Mouse (Mus musculus) thymus, adult 2 months (tissue): ENCODE results near the gene BC051665. TPM values are rescaled to one million over a fixed set of nuclear protein-coding genes. Genes with fewer than 3 reads are reported as not detected.

Source experiments
- DNase-seq: peaks from one replicate; pipeline ENCODE4 v3.0.0; 2021
- H3K27ac ChIP-seq: fragments of 200-500 bp; 2 replicates; pipeline ENCODE4 v1.5.1; 2012; ENCODE audit warnings: low read length, control low read depth; ENCODE audit not compliant: control insufficient read depth, insufficient read depth
- H3K27me3 ChIP-seq: fragments of 200-500 bp; 2 replicates; pipeline ENCODE4 v1.6.1; 2012; ENCODE audit warnings: mild to moderate bottlenecking, low read length, moderate library complexity, mixed read lengths; ENCODE audit not compliant: control insufficient read depth, insufficient read depth
- H3K36me3 ChIP-seq: fragments of 200-500 bp; 2 replicates; pipeline ENCODE4 v1.6.1; 2012; ENCODE audit warnings: mild to moderate bottlenecking, low read length, moderate library complexity; ENCODE audit not compliant: control insufficient read depth, insufficient read depth
- H3K4me1 ChIP-seq: fragments of 200-500 bp; replicated peaks from 2 replicates; pipeline ENCODE4 v1.6.1; 2012; ENCODE audit warnings: low read length; ENCODE audit not compliant: control insufficient read depth, insufficient read depth
- H3K4me3 ChIP-seq: fragments of 200-500 bp; 2 replicates; pipeline ENCODE4 v1.5.1; 2012; ENCODE audit warnings: mild to moderate bottlenecking, low read length, control low read depth, moderate library complexity; ENCODE audit not compliant: control insufficient read depth, insufficient read depth
- CTCF ChIP-seq: fragments of 200-500 bp; IDR thresholded peaks from 2 replicates; pipeline ENCODE4 v1.5.1; 2012; ENCODE audit warnings: mild to moderate bottlenecking, control low read depth, low read length, moderate library complexity, borderline replicate concordance; ENCODE audit not compliant: control insufficient read depth, poor library complexity, insufficient read depth; ENCODE audit errors: extremely low read depth
- POLR2A ChIP-seq: fragments of 200-500 bp; IDR thresholded peaks from 2 replicates; pipeline ENCODE4 v1.6.1; 2012; ENCODE audit warnings: mild to moderate bottlenecking, low read length, control low read depth, moderate library complexity; ENCODE audit not compliant: control insufficient read depth, poor library complexity, insufficient read depth; ENCODE audit errors: extremely low read depth
- WGBS: fragments of 180-500 bp; shearing (Covaris S2); methylation state at CpG from one replicate; pipeline ENCODE4 v1.1.7; 2018; 5-methylcytosine and 5-hydroxymethylcytosine counted together
- polyA plus RNA-seq: library from polyadenylated mRNA; depleted of rRNA; stranded (reverse); fragments of >200 nt; gene quantifications from 2 replicates; pipeline ENCODE4 v1.2.3, GENCODE M21; 2012; rRNA removed

The BC051665 gene
- not detected in 2 replicates for polyA plus RNA-seq

- Histone ChIP-seq H3K4me3 (no peak within 1 kb of the TSS), H3K27ac (no peak within 1 kb of the TSS), H3K4me1 (no peaks in the 10 kb centered on the region), H3K36me3 (no peaks in the 10 kb centered on the region), H3K27me3 (no peaks in the 10 kb centered on the region)
- DNase-seq, result no peak
- TF ChIP-seq POLR2A, result no peak
Observed at GRCm38 (mm10) chr13:60786264-60786663, at the start of gene BC051665. Gene BC051665, minus strand, starts transcription at chr13:60786364.

- no peaks in the 10 kb centered on the region for H3K27me3 ChIP-seq
- peak; percentile 70 for DNase-seq
- no peak for TF ChIP-seq CTCF
- TF ChIP-seq POLR2A, result no peak
- no peak overlapping the region for H3K27ac ChIP-seq
- H3K4me1 ChIP-seq, result no peaks in the 10 kb centered on the region
- WGBS, result 34% methylated on average over 3 of the region's 3 CpGs
- H3K4me3 ChIP-seq, result no peak overlapping the region
- H3K36me3 ChIP-seq, result no peaks in the 10 kb centered on the region
Observed at GRCm38 (mm10) chr13:60826052-60826451, 39.9 kb upstream of the BC051665 start.

- H3K36me3 ChIP-seq, result no peaks in the 10 kb centered on the region
- H3K4me3 ChIP-seq, result no peak overlapping the region
- TF ChIP-seq POLR2A (no peak), CTCF (no peak)
- no peak overlapping the region for H3K27ac ChIP-seq
- H3K4me1 ChIP-seq, result no peaks in the 10 kb centered on the region
- no peaks in the 10 kb centered on the region for H3K27me3 ChIP-seq
- WGBS, result 92% methylated on average over 3 of the region's 3 CpGs
- no peak for DNase-seq
Observed at GRCm38 (mm10) chr13:60820486-60821175, 34.5 kb upstream of the BC051665 start.

- TF ChIP-seq CTCF, result no peak
- TF ChIP-seq POLR2A, result no peak
- DNase-seq, result peak; percentile 27
- H3K4me1 ChIP-seq, result no peaks in the 10 kb centered on the region
- 9% methylated on average over 7 of the region's 7 CpGs for WGBS
- H3K36me3 ChIP-seq, result no peaks in the 10 kb centered on the region
- no peaks in the 10 kb centered on the region for H3K27me3 ChIP-seq
- H3K27ac ChIP-seq, result no peak overlapping the region
- no peak overlapping the region for H3K4me3 ChIP-seq
Observed at GRCm38 (mm10) chr13:60819469-60819868, 33.3 kb upstream of the BC051665 start.

DNA sequence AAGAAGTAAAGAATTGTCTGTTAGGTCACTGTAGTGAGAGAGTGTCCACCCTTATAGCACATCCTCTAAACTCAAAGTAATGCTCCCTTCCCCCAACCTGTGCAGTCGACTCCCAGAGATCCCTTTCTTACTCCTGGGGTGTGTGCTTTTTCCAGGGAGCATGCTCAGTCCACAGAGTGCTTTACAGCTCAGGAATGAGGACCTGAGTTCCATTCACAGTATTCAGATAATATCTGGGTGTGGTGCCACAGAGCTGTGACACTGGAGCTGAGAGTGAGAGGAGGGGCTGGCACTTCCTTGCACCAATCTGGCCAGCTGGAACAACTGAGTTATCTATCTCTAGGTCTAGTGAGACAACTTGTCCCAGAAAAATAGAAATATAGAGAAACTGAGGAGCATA is 27.6 kb upstream of the BC051665 start:
- WGBS, result 65% methylated on average over 1 of the region's 1 CpGs
- DNase-seq, result no peak

DNA sequence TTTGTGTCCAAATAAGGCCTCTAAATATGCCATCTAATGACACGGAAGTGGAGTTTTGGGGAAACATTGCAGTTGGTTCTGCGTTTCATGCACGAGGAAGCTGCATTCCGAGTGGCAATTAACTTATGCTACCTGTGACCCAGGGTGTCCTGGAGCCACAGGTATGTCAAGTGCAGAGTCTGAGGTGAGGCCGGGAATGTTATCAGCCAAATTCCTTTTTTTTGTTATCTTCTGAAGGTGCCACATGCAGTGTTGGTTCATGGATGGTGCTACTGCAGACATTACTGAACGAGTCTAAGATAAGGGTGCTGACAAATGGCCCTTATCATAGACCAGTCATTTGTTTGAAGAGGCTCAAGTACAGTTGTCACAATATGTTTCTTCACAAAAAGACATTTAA is 26.6 kb upstream of the BC051665 start:
- Histone ChIP-seq H3K4me3 (no peak overlapping the region), H3K36me3 (no peaks in the 10 kb centered on the region), H3K27ac (no peak overlapping the region), H3K4me1 (no peaks in the 10 kb centered on the region), H3K27me3 (no peaks in the 10 kb centered on the region)
- no peak for DNase-seq
- WGBS, result 87% methylated on average over 6 of the region's 6 CpGs
- no peak for TF ChIP-seq POLR2A
- TF ChIP-seq CTCF, result no peak

More for the DNA sequence above, 27.6 kb upstream of the BC051665 start:
- Histone ChIP-seq H3K4me3 (no peak overlapping the region), H3K27ac (no peak overlapping the region), H3K4me1 (no peaks in the 10 kb centered on the region), H3K27me3 (no peaks in the 10 kb centered on the region), H3K36me3 (no peaks in the 10 kb centered on the region)
- TF ChIP-seq POLR2A (no peak), CTCF (no peak)

DNA sequence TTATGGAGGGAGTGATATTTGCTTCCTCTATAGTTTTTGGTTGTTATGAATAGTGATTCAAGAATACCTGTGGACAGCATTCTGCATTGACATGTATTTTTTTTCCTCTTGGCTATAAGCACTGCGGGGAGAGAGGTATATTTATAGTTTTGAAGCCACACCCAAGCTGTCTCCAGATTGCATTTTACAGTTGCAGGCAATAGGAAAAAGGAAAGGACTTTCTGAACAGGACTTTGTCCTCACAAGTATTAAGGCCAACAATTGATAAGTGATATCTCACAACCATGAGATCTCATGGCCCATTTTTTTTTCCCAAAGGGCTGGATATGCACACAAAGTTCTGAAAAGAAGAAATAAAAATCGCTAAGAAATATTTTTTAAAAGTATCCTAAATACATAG is 23.5 kb upstream of the BC051665 start:
- no peaks in the 10 kb centered on the region for H3K4me1 ChIP-seq
- WGBS, result 80% methylated on average over 2 of the region's 2 CpGs
- no peaks in the 10 kb centered on the region for H3K36me3 ChIP-seq
- no peak for DNase-seq
- TF ChIP-seq CTCF (no peak), POLR2A (no peak)
- no peak overlapping the region for H3K27ac ChIP-seq
- H3K27me3 ChIP-seq, result no peaks in the 10 kb centered on the region
- H3K4me3 ChIP-seq, result no peak overlapping the region
